Mouse (Mus musculus): Measurements from ENCODE around the gene Pfkm.

The Pfkm gene

GRCm38 (mm10) chr15:98092372-98093120, at the start of gene Pfkm:
Gene Pfkm (plus strand): TSS chr15:98092589.
- no peak for DNase-seq

DNA sequence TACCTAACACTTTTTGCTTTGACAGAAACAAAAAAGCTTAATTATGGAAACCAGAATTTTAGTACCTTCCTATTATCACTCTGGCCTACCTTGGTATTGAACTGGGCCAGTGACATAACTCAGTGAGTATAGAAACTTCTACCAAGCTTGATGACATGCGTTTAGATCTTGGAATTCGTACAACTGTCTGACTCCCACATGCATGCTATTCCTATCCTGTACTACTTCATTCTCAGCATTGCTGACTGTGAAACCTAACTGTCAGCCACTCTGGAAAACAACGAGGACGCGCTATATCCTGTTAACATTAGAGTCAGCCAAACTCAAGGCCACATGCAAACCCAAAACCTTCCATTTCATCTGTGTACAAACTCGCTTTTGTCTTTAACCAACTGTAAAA, 48.4 kb upstream of the Pfkm start:
- no peak for DNase-seq

DNA sequence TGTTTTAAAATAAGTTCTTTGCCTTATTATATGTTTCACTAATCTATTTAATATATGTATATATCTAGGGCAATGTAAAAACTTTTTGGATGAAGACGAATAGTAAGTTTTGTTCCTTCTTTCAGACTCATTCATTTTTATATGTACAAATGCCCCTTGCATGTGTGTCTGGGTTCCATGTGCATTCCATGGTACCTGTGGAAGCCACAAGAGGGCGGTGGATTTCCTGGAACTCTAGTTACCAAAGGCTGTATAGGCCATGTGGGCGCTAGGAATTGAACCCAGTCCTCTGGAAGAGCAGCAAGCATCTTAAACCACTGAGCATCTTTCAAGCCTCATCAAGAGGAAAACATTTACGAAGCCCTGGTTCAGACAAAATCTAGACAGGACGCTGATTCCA, 48.0 kb upstream of the Pfkm start:
- no peak for DNase-seq

DNA sequence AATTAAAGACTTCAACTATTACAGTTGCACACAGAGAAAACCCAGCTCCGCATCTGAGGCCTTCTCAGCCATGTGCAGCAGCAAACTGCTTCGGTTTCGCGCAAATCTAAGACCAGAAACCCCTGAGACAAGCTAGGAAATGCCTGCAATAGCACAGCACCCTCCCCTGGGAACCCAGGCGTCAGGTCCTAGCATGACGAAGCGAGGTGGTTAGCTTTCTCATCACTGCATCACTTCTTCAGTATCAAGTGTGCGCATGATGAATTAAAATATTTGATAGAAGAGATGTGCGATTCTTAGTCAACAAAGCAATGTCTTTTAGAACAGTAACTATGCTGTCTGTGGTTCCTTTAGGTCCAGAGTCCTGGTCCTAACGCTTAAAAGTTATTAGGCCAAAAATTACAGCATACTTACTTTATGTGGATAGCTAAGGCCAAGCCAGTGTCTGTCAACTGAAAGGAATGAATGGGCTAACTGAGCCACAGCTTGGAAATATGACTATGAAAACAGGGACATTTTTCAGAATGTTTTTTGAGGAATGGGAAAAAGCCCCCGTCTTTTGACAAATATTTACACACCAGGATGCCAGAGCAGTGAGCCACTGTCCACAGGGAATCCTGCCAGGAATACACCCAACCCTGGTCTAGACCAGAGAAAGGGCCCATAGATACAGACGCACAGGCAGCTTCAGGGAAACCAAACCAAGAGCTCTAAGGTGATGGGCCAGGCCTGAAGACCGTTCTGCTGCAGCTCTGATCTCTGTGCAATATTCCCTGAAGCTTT, 43.3 kb upstream of the Pfkm start:
- DNase-seq: no peak

DNA sequence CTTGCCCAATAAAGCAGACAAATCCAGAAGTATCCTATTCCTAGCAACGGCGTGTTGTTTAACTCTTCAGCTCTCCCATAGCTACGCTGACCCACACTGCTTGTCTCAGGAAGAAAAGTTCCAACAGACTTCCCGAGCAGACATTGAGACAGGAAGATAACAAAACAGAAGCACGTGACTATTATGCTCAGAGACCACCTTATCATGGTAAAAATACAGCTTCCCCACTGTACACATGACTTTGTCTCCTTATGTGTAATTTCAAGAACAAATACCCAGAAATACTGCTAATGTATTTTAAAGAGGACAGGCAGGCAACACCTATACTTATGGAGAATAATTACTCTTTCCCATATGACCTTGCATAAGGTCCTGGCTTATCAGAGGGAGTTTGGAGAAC, 40.7 kb upstream of the Pfkm start:
- no peak for DNase-seq

GRCm38 (mm10) chr15:98055246-98055645, 37.1 kb upstream of the Pfkm start:
- DNase-seq: peak; percentile 24

DNA sequence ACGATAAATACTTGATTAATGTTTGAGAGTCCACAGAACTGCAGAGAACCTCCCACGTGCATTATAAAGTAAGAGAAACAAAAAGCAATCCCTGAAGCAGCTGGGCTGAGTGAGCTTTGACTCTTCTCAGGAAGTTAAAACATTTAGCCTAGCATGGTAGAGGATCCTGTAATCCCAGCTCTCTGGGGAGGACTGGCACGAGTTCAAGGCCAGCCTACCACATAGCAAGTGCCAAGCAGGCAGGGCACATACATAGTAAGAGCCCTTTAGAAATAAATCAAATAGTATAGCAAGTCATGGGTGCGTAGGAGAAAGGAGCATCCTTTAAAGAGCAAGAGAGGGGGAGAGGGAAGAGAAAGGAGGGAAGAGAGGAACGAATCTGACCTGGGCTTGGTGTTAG, 26.5 kb upstream of the Pfkm start:
- DNase-seq: no peak

- DNase-seq: no peak
Observed at GRCm38 (mm10) chr15:98066602-98067001, 25.8 kb upstream of the Pfkm start.

DNA sequence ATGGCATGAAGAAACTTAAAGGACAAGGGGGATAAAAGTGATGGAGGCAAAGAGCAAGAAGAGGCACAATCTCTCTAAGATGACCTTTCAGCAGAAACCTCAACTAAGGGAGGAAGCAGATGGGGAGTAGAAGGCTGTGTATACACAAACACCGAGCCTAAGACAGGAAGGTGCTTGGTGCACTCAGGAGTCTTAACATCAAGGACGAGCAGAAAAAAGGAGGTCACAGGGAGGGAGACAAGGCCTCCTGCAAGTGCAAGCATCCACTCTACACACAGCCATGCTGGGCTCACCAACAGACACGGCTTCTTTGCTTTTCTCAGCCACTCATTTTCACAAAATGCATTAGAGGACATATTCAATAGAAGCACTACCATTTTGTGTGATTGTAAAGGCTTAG, 24.9 kb upstream of the Pfkm start:
- DNase-seq: no peak

DNA sequence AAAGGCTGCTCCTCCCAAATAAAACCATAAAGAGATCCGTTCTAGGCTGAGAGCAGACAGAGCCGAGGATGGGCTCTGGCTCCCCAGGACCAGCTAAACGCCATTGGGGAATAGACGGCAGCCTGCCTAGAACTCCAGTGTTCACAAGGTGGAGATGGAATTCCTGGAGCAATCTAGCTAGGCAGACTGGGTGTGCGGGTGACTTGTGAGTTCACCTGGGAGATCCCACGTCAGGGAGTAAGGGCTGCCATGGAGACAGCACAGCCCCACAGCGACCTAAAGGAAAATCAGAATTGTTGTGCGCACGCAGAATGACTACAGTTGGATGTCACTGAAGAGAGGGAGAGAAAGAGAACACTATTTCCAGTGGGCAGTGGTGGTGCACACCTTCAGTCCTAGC, 23.9 kb upstream of the Pfkm start:
- DNase-seq: no peak

DNA sequence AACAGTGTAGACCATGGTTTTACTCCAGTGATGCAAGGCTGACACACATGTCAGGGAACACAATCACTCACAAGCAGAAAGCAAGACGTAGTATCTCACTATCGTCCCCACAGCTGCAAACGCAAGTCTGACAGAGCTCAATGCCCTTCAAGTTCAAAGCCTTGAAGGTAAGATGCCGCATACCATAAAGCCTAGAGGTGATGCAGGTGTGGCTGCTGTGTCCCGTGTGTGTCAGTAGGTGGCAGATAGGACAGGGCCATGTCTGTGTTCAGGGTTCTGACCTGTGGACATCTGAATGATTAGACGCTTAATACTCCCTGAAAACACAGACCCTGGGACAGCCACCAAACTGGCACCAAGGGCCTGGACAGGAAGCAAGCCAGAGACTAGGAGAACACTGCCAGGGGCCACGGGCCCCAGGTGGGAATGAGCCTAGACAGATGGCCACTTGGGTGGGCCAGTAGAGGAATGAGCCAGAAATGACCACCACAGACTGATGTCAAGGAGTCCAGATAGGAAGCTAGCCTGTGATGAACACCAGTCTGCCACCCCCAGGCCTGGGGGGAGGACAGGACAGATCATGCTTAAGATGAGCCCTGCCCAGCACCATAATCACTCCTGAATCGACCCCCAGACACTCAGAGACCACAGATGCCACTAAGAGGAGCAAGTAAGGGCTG, 22.7 kb upstream of the Pfkm start:
- no peak for DNase-seq

GRCm38 (mm10) chr15:98070376-98070775, 22.0 kb upstream of the Pfkm start:
- DNase-seq: no peak

GRCm38 (mm10) chr15:98074521-98074920, 17.9 kb upstream of the Pfkm start:
- no peak for DNase-seq

DNA sequence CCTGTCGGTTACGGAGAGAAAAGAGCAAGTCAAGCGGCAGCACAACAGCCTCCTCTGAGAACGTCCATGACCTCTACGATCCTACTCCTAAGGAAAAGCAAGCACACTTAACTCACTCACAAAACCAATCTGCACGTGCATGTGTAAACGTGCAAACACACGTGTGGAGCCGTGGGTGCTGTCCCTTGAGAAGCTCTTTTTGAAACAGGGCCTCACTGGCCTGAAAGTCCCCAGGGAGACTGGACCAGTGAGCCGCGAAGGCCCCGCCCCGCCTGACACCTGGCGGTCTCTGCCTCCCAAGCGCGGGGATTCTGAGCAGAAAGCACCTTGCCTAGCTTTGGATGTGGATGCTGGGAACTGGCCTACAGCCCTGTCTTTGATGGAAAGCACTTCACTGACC, 17.4 kb upstream of the Pfkm start:
- no peak for DNase-seq

DNA sequence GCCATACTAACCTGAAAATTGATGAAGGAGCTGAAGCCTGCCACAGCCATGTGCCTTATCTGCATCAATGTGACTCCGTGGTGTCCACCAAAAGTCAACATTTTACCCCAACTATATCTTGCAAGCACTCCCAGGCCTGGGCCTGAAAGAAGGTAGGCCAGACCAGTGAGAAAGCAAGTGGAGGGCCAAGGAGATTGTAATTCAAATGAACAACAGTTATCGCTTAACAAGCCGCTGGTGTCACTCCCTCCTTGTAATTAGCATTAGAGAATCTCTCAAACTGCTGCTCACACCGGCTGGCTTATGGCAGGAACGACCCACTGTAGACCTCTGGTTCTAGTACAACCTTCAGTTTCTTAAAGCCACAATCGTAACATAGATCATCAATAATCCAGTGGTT, 15.5 kb upstream of the Pfkm start:
- no peak for DNase-seq

- DNase-seq: no peak
Observed at GRCm38 (mm10) chr15:98088889-98089288, 3.5 kb upstream of the Pfkm start.

DNA sequence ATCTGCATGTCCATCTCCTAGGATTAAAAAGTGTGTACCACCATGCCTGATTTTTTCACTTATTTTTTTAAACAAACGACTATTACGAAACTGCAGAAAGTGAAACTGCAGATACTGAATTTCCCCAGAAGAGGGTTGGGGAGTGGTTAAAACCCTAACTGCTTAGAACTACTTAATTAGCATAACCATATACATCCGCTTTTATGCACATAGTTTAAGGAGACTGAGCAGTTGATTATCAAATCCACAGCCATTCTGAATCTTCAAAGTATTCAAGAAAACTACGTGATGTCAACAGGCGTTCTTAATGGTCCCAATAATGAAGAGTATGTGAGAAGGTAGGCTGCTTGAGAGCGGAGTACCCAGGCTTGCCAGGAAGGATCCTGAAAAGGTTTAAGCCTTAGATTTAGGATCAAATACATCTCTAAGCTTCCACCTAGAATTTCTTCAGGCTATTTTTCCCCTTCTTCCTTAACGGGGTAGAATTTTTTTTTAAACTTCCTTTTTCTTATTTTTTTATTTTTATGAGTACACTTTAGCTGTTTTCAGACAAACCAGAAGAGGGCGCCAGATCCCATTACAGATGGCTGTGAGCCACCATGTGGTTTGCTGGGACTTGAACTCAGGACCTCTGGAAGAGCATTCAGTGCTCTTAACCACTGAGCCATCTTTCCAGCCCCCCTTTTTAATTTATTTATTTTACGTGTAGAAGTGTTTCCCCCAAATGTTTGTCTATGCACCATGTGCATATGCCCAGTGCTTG, 2.8 kb upstream of the Pfkm start:
- no peak for DNase-seq

GRCm38 (mm10) chr15:98091841-98092240, 548 bp upstream of the Pfkm start:
- DNase-seq: no peak

DNA sequence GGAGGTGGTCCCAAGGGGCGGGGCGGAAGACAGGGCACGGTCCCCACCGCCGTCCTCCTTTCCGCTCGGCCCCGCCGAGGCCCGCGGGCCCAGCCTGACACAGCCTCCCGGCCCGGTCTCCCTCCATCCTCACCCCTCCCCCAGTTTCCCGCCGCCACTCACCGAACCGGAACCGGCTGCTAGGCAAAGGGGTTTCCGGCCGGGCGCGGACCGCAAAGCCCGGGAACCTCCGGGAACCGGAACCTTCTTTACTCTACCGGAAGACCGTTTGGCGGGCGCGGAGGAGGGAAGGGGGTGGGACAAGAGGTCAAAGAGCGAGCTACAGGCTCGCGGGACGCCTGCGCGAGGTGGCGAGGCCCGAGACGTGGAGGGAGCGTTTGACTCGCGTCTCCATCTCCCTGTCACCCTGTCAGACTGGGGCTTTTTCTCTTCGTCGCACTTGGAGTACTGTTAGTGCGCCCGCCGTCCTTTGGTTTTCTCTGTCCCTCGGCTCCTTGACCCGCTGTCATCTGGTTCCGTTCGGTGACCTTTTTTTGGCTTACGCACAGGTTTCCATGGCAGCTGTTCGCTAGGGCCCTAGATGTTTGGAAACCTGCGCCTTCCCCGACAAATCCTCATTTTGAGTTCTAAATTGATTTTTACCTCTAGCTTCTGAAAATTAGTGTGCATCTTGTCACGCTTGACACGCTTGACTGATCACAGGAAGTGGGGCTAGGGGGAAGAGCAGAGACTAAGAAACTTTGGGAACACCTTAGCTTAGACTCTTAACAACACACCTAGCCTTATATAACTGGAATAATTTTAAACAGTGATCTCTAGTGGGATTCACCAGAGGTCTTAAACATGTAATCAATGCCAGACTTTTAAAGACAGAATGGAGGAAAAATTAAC, 977 bp downstream of the Pfkm start, which contains the start of gene Senp1:
Senp1 (minus strand) TSS at position 624 of the 891 bp plus-strand sequence.
- DNase-seq: peak; percentile 90

GRCm38 (mm10) chr15:98094905-98095304, 2.5 kb downstream of the Pfkm start:
- no peak for DNase-seq

- DNase-seq: no peak
Observed at GRCm38 (mm10) chr15:98096957-98097356, 4.6 kb downstream of the Pfkm start.

GRCm38 (mm10) chr15:98098519-98098918, 6.1 kb downstream of the Pfkm start:
- no peak for DNase-seq
